Mouse (Mus musculus) hindbrain, embryonic 13.5 days (tissue): Measurements from ENCODE around the gene Lrrn2. TPM values are rescaled to one million over a fixed set of nuclear protein-coding genes. Genes with fewer than 3 reads are reported as not detected.

ENCODE experiments used
- ATAC-seq: fragments of 200-750 bp; cut with Nextera tagmentation; 2 replicates; pipeline ENCODE4 v1.8.0; 2017; ENCODE audit warnings: moderate TSS enrichment; ENCODE audit not compliant: low FRiP score
- H3K27ac ChIP-seq: fragments of 300-500 bp; sonication (generic); 2 replicates; pipeline ENCODE4 v1.5.1; 2015; ENCODE audit warnings: inconsistent platforms, mild to moderate bottlenecking, moderate library complexity
- H3K27me3 ChIP-seq: fragments of 300-500 bp; sonication (generic); 2 replicates; pipeline ENCODE4 v1.6.1; 2015; ENCODE audit warnings: mild to moderate bottlenecking, inconsistent platforms
- H3K36me3 ChIP-seq: fragments of 300-500 bp; sonication (generic); 2 replicates; pipeline ENCODE4 v1.6.1; 2015; ENCODE audit warnings: mild to moderate bottlenecking, inconsistent platforms
- H3K4me1 ChIP-seq: fragments of 300-500 bp; sonication (generic); replicated peaks from 2 replicates; pipeline ENCODE4 v1.6.1; 2015; ENCODE audit warnings: inconsistent platforms
- H3K4me2 ChIP-seq: fragments of 300-500 bp; sonication (generic); 2 replicates; pipeline ENCODE4 v1.6.1; 2015; ENCODE audit warnings: inconsistent platforms, mild to moderate bottlenecking, moderate library complexity
- H3K4me3 ChIP-seq: fragments of 300-500 bp; sonication (generic); 2 replicates; pipeline ENCODE4 v1.5.1; 2015; ENCODE audit warnings: mild to moderate bottlenecking, inconsistent platforms
- H3K9ac ChIP-seq: fragments of 300-500 bp; sonication (generic); 2 replicates; pipeline ENCODE4 v1.6.1; 2015; ENCODE audit warnings: mild to moderate bottlenecking, inconsistent platforms
- H3K9me3 ChIP-seq: fragments of 300-500 bp; sonication (generic); 2 replicates; pipeline ENCODE4 v1.6.1; 2016; ENCODE audit warnings: inconsistent platforms
- WGBS: fragments of 180-500 bp; shearing (Covaris S2); methylation state at CpG from one replicate; pipeline ENCODE4 v1.1.7; 2015; 5-methylcytosine and 5-hydroxymethylcytosine counted together
- polyA plus RNA-seq: library from polyadenylated mRNA; unstranded; fragments of >200 nt; fragmentation: Nextera tagmentation; extraction: Ambion mirVana; gene quantifications from 2 replicates; pipeline ENCODE4 v1.2.1, GENCODE M21; 2015

Lrrn2 gene
- polyA plus RNA-seq, 1 experiment from 2014 or later = 27.2 TPM

GRCm38 (mm10) chr1:132917554-132917953 lies 37.5 kb downstream of the Lrrn2 start:
- peak overlapping the region; percentile 49 for H3K9ac ChIP-seq
- H3K36me3 ChIP-seq = no peaks in the 10 kb centered on the region
- peaks cover 70% of the 10 kb centered on the region for H3K4me1 ChIP-seq
- no peak overlapping the region for H3K4me3 ChIP-seq
- H3K27me3 ChIP-seq = no peaks in the 10 kb centered on the region
- WGBS = 10% methylated on average over 8 of the region's 8 CpGs
- no peak overlapping the region for H3K4me2 ChIP-seq
- ATAC-seq = no peak
- H3K9me3 ChIP-seq = no peaks in the 10 kb centered on the region
- H3K27ac ChIP-seq = peak overlapping the region; percentile 83

- WGBS = 18% methylated on average over 10 of the region's 10 CpGs
- Histone ChIP-seq H3K4me1 (peaks cover 68% of the 10 kb centered on the region), H3K27me3 (no peaks in the 10 kb centered on the region)
Observed at GRCm38 (mm10) chr1:132918117-132918680, 38.1 kb downstream of the Lrrn2 start.

GRCm38 (mm10) chr1:132919258-132919657 lies 39.2 kb downstream of the Lrrn2 start:
- Histone ChIP-seq H3K27ac (0 out of 2 replicates have a peak overlapping the region, but pooled peaks have one; percentile 83), H3K27me3 (no peaks in the 10 kb centered on the region), H3K9ac (no peak overlapping the region), H3K36me3 (no peaks in the 10 kb centered on the region), H3K4me1 (peaks cover 66% of the 10 kb centered on the region), H3K4me3 (no peak overlapping the region), H3K4me2 (no peak overlapping the region), H3K9me3 (no peaks in the 10 kb centered on the region)
- 72% methylated on average over 8 of the region's 8 CpGs for WGBS
- ATAC-seq = no peak

More at GRCm38 (mm10) chr1:132918117-132918680, 38.1 kb downstream of the Lrrn2 start:
- peak overlapping the region; percentile 83 for H3K27ac ChIP-seq
- H3K4me2 ChIP-seq = no peak overlapping the region
- peak; percentile 25; the same call in 1 of the 2 replicates for ATAC-seq
- H3K9me3 ChIP-seq = no peaks in the 10 kb centered on the region
- H3K36me3 ChIP-seq = no peaks in the 10 kb centered on the region
- H3K9ac ChIP-seq = 0 out of 2 replicates have a peak overlapping the region, but pooled peaks have one; percentile 29
- H3K4me3 ChIP-seq = no peak overlapping the region

GRCm38 (mm10) chr1:132921071-132921470 lies 41.0 kb downstream of the Lrrn2 start:
- Histone ChIP-seq H3K9me3 (no peaks in the 10 kb centered on the region), H3K9ac (peak overlapping the region; percentile 11; the same call in 1 of the 2 replicates), H3K27ac (peak overlapping the region; percentile 86), H3K27me3 (no peaks in the 10 kb centered on the region), H3K4me3 (no peak overlapping the region), H3K36me3 (no peaks in the 10 kb centered on the region), H3K4me1 (peaks cover 61% of the 10 kb centered on the region), H3K4me2 (peak overlapping the region; percentile 18)
- 3% methylated on average over 13 of the region's 13 CpGs for WGBS
- peak; percentile 40; the same call in 1 of the 2 replicates for ATAC-seq

- Histone ChIP-seq H3K27ac (peak overlapping the region; percentile 86), H3K36me3 (no peaks in the 10 kb centered on the region), H3K27me3 (no peaks in the 10 kb centered on the region), H3K4me1 (peaks cover 51% of the 10 kb centered on the region), H3K9me3 (no peaks in the 10 kb centered on the region), H3K4me2 (no peak overlapping the region), H3K9ac (peak overlapping the region; percentile 35; the same call in 1 of the 2 replicates), H3K4me3 (no peak overlapping the region)
- no peak for ATAC-seq
- WGBS = 65% methylated on average over 9 of the region's 9 CpGs
Observed at GRCm38 (mm10) chr1:132922257-132922656, 42.2 kb downstream of the Lrrn2 start.

- no peaks in the 10 kb centered on the region for H3K9me3 ChIP-seq
- H3K27me3 ChIP-seq = no peaks in the 10 kb centered on the region
- no peak overlapping the region for H3K4me2 ChIP-seq
- H3K4me1 ChIP-seq = peaks cover 48% of the 10 kb centered on the region
- whole genome bisulfite sequencing = 87% methylated on average over 7 of the region's 7 CpGs
- no peak overlapping the region for H3K9ac ChIP-seq
- H3K36me3 ChIP-seq = no peaks in the 10 kb centered on the region
- H3K4me3 ChIP-seq = no peak overlapping the region
- H3K27ac ChIP-seq = peak overlapping the region; percentile 19; the same call in 1 of the 2 replicates
- no peak for ATAC-seq
Observed at GRCm38 (mm10) chr1:132925270-132925669, 45.2 kb downstream of the Lrrn2 start.

- Histone ChIP-seq H3K4me1 (peaks cover 26% of the 10 kb centered on the region), H3K27ac (peak overlapping the region; percentile 89), H3K4me3 (no peak overlapping the region), H3K9ac (peak overlapping the region; percentile 35), H3K27me3 (no peaks in the 10 kb centered on the region), H3K4me2 (peak overlapping the region; percentile 8; the same call in 1 of the 2 replicates), H3K36me3 (no peaks in the 10 kb centered on the region), H3K9me3 (no peaks in the 10 kb centered on the region)
- peak; percentile 71 for ATAC-seq
- WGBS = 33% methylated on average over 19 of the region's 19 CpGs
Observed at GRCm38 (mm10) chr1:132928032-132928906, 48.2 kb downstream of the Lrrn2 start.

- H3K9me3 ChIP-seq = no peaks in the 10 kb centered on the region
- peak overlapping the region; percentile 89 for H3K27ac ChIP-seq
- H3K27me3 ChIP-seq = no peaks in the 10 kb centered on the region
- H3K9ac ChIP-seq = peak overlapping the region; percentile 35; the same call in 1 of the 2 replicates
- peak overlapping the region; percentile 8; the same call in 1 of the 2 replicates for H3K4me2 ChIP-seq
- ATAC-seq = no peak; the same call in 1 of the 2 replicates
- peaks cover 26% of the 10 kb centered on the region for H3K4me1 ChIP-seq
- 62% methylated on average over 3 of the region's 3 CpGs for WGBS
- no peak overlapping the region for H3K4me3 ChIP-seq
- H3K36me3 ChIP-seq = no peaks in the 10 kb centered on the region
Observed at GRCm38 (mm10) chr1:132928907-132929250, 48.8 kb downstream of the Lrrn2 start.

- Histone ChIP-seq H3K4me1 (peaks cover 36% of the 10 kb centered on the region), H3K9me3 (no peaks in the 10 kb centered on the region), H3K27me3 (no peaks in the 10 kb centered on the region), H3K27ac (0 out of 2 replicates have a peak overlapping the region, but pooled peaks have one; percentile 4), H3K36me3 (no peaks in the 10 kb centered on the region), H3K9ac (no peak overlapping the region), H3K4me2 (no peak overlapping the region), H3K4me3 (no peak overlapping the region)
- WGBS = 73% methylated on average over 4 of the region's 4 CpGs
- no peak for ATAC-seq
Observed at GRCm38 (mm10) chr1:132930291-132930690, 50.2 kb downstream of the Lrrn2 start.

- Histone ChIP-seq H3K9ac (no peak overlapping the region), H3K4me3 (no peak overlapping the region), H3K4me2 (no peak overlapping the region), H3K27ac (no peak overlapping the region), H3K27me3 (no peaks in the 10 kb centered on the region), H3K4me1 (peaks cover 36% of the 10 kb centered on the region), H3K9me3 (no peaks in the 10 kb centered on the region), H3K36me3 (peaks cover 5% of the 10 kb centered on the region)
- no peak for ATAC-seq
- 68% methylated on average over 2 of the region's 2 CpGs for WGBS
Observed at GRCm38 (mm10) chr1:132932421-132932820, 52.3 kb downstream of the Lrrn2 start.

- H3K9me3 ChIP-seq = no peaks in the 10 kb centered on the region
- H3K4me2 ChIP-seq = no peak overlapping the region
- H3K36me3 ChIP-seq = peaks cover 28% of the 10 kb centered on the region
- H3K4me3 ChIP-seq = no peak overlapping the region
- H3K4me1 ChIP-seq = peaks cover 16% of the 10 kb centered on the region
- no peak overlapping the region for H3K9ac ChIP-seq
- H3K27ac ChIP-seq = no peak overlapping the region
- ATAC-seq = peak; percentile 66
- no peaks in the 10 kb centered on the region for H3K27me3 ChIP-seq
- whole genome bisulfite sequencing = 36% methylated on average over 7 of the region's 7 CpGs
Observed at GRCm38 (mm10) chr1:132934856-132935255, 54.8 kb downstream of the Lrrn2 start.

GRCm38 (mm10) chr1:132937296-132938030 lies 57.4 kb downstream of the Lrrn2 start:
- no peaks in the 10 kb centered on the region for H3K9me3 ChIP-seq
- 89% methylated on average over 26 of the region's 26 CpGs for WGBS
- H3K4me2 ChIP-seq = no peak overlapping the region
- no peak overlapping the region for H3K9ac ChIP-seq
- no peak overlapping the region for H3K27ac ChIP-seq
- H3K36me3 ChIP-seq = peaks cover 32% of the 10 kb centered on the region
- no peak overlapping the region for H3K4me3 ChIP-seq
- ATAC-seq = no peak
- H3K27me3 ChIP-seq = no peaks in the 10 kb centered on the region
- H3K4me1 ChIP-seq = peaks cover 12% of the 10 kb centered on the region
